Mouse (Mus musculus) common myeloid progenitor, adult 5-6 weeks (primary cell): Measurements from ENCODE around the gene Tcte1. TPM values are rescaled to one million over a fixed set of nuclear protein-coding genes. Genes with fewer than 3 reads are reported as not detected.

Source experiments
- ATAC-seq: replicated peaks from 2 replicates; pipeline ENCODE4 v1.8.0; 2016; ENCODE audit warnings: low read depth, mild to moderate bottlenecking, moderate TSS enrichment, inconsistent platforms; ENCODE audit not compliant: poor library complexity, severe bottlenecking
- total RNA-seq: library from RNA; stranded (forward); fragments of 200-1000, 187-1606 nt; gene quantifications from 2 replicates; pipeline ENCODE4 v1.2.3, GENCODE M21; 2017

Tcte1 gene
- total RNA-seq, 1 experiment from 2014 or later, result not detected

GRCm38 (mm10) chr17:45545278-45545961 lies 22.2 kb downstream of the Tcte1 start:
- peak; percentile 33 for ATAC-seq

DNA sequence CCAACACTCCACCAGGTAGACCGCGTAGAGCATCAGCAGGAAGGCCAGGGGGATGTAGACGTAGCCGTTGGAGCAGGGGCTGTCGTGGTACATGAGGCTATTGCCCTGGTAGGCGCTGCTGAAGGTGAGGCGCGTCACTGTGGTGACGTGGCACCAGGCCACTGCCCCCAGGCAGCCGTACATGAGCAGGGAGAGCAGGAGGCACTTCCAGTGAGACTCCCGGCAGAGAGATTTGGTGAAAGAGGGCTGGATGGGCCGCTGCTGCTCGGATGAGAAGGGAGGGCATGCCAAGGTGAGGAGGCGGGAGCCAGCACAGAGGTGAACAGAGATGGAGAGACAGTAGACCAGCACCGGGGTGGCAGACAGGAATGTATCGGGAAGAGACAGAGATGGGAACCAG lies 23.7 kb downstream of the Tcte1 start:
- ATAC-seq, result no peak

- ATAC-seq, result no peak
Observed at GRCm38 (mm10) chr17:45547461-45548190, 24.4 kb downstream of the Tcte1 start.

DNA sequence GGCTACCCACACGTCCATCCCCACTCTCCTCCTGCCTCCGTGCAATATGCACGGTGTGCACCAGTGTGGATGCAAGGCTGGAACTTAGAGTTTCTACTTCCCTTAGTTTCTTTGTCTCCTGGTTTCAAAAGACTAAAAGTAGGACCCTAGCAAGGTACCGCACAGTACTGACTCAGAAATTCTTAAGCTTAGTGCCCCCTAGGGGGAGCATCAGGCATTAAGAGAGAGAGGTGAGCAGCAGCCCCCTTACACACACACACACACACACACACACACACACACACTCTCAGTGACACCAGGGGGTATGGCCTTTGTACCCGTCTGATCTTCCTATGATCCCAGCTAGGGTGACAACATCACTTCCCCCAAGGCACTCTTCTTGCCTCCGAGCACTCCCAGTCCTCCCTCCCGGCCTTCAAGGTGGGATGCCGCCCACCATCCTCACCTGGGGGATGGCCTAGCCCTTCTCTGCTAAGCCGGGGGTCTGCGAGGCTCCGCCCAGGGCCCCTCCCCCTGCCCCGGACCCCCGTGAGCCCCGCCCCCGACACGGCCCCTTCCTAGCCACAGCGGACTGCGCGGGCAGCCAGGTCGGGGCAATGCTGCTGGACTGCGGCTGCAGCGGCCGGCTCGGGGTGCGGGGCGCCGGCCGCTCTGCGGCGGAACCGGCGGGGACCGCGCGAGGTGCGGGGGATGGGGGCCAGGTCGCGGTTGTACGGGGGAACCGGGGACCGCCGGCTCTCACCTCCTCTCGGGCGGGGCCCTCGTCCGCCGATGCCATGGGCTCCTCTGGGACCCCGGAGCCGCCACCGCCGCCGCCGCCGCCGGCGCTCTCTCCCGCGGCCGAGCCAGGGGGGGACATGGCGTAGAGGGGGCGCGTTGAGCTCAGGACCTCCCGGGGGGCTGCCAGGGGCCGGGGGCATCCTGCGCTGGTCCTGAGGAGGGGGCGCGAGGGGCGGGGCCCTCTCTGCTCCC lies 25.6 kb downstream of the Tcte1 start:
- no peak for ATAC-seq

DNA sequence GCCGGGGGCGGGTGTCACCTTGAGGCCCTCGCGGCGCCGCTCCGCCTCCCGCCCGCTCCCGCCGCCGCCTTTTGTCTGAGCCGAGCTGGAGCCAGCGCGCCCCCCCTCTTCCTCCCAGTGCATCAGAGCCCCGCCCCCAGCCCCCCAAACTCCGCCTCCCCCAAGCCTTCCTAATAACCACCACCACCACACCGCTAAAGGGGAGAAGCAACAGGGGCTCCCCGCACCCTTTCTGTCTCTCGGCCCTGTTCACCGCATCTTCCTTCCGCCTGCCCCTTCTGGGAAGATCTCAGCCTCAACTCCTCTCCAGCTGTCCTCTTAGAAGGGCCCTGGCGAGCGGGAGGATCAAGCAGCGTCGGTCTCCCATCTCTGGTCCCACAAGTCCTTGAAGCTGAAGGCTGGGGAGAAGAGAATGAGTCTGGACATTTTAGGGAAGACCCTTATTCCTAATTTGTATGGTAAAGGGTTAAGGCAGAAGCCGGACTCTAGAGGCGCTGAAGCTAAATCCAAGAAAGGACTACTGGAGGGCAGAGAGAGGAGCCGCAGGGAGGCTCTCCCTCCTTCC lies 26.5 kb downstream of the Tcte1 start, which contains the start of gene Tmem151b:
Tmem151b (minus strand) TSS at position 61 of the 565 bp plus-strand sequence.
- peak; percentile 27; the same call in 1 of the 2 replicates for ATAC-seq

DNA sequence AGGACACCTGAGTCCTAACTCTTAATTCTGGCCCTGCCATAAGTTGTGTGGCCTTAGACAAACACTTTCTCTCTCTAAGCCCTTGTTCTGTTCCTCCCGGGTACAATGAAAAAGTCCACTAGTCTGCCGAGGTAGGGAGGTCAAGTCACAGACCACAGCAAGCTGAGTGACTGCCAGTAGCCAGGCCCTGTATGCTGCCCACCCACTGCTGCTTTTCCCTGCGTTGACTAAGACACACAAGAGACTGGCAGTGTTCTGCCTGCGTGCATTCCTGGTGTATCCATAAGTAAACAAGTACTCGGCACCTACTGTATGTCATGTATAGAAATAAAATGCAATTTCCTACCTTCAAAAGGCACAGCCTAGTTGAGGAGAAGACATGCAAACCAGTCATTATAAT lies 27.0 kb downstream of the Tcte1 start:
- ATAC-seq, result no peak

GRCm38 (mm10) chr17:45551249-45551796 lies 28.1 kb downstream of the Tcte1 start:
- ATAC-seq, result no peak

DNA sequence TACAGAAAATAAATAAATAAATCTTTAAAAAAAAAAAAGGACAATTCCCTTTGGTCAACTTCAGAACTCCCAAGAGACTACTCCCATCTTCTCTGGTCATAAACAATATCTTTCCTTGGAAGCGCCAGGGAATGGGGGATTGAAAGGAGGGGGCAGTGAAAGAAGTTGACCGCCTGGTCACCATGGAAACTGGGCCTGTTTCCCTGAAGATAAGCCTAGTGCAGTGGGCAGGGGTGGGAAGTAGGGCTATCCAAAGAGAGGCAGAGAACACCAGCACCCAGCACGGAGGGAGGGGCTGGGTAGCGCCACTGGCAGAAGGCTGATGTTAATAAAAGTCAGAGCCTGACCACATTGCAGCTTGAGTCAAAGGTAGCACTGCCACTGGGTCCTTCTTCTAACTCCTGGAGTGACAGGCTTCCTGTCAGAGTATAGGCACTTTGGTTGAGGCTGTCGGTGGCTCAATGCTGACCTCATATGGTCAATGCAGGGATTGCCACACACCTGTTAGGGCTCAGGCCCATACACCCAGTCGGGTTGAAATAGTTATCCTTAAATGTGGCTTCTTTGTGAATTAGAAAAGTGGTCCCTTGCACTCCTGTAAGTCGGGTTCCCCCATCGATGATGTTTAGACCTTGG lies 28.7 kb downstream of the Tcte1 start:
- peak; percentile 42 for ATAC-seq

DNA sequence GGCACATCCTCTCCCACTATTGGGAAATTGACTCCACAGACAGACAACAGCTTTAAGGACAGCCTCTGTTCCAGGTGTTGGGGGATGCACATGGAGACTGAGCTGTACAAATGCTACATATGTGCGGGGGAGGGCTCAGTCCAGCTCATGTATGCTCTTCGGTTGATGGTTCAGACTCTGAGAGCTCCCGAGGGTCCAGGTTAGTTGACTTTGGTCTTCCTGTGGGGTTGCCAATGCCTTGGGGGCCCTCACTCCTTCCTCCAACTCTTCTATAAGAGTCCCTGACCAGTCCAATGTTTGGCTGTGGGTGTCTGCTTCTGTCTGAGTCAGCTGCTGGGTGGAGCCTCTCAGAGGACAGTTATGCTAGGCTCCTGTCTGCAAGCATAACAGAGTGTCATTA lies 29.8 kb downstream of the Tcte1 start:
- no peak for ATAC-seq

DNA sequence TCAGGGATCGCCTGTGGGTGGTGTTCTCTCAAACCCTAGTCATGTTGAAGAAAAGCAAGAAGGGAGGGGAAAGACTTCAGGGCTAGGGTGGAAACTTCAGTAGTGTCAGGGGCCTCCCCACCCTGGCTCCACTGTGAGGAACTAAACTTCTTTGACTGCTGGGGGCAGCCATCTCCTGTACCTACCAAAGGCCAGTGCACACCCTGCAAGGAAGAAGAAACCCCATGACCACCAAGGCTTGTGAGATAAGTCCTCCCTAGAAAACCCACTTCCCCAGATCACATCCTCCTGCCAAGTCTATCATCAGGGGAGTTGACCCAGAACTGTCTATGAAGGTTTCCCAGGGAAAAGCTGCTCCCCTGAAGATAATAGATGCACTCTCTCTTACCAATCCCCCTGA lies 31.2 kb downstream of the Tcte1 start:
- ATAC-seq, result peak; percentile 38

- ATAC-seq, result peak; percentile 58
Observed at GRCm38 (mm10) chr17:45555452-45556106, 32.3 kb downstream of the Tcte1 start, which contains the start of gene Nfkbie. Gene Nfkbie (plus strand): TSS chr17:45555703.

DNA sequence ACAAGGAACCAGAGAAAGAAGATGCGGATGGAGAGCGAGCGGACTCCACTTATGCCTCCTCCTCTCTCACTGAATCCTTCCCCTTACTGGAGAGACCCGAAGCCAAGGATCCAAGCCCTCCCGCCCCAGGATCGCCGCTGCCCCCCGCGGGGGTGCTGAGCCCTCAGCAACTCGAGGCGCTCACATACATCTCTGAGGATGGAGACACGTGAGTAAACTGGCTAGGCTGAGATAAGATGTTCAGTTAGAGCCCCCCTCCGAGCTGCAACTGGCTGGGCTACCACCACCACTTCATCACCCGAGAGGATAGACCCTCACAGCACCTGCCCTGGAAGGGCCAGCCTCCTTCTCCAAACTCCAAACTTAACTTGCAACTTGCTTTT lies 32.9 kb downstream of the Tcte1 start:
- no peak for ATAC-seq

- ATAC-seq, result peak; percentile 20
Observed at GRCm38 (mm10) chr17:45556514-45557245, 33.4 kb downstream of the Tcte1 start.

DNA sequence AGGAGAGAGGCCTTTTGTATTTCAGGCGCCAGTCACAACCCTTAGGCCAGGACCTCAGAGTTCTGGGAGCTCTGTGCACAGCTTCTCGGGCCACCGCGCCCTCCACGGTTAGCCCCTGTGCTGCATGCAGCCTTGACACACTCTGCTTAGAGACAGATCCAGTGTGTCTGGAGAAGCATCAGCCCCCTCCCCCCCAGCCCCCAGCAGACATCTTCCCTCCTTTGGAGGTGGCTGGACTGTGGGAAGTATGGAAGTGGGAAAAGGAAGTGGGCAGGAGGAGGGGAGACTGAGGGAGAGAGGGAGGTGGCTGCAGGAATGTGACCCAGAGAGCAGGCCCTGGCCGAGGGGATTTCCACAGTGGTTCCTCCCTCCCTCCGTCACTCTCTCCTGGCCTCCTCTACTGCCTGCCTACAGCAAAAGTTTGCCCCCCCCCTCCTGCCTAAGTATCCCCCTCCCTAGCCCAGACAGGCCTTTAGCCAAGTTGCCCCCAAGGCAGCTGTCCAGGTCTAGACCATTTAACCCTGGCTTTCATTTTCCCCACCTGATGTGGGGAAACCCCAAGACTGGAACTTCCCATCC lies 34.1 kb downstream of the Tcte1 start:
- ATAC-seq, result no peak

DNA sequence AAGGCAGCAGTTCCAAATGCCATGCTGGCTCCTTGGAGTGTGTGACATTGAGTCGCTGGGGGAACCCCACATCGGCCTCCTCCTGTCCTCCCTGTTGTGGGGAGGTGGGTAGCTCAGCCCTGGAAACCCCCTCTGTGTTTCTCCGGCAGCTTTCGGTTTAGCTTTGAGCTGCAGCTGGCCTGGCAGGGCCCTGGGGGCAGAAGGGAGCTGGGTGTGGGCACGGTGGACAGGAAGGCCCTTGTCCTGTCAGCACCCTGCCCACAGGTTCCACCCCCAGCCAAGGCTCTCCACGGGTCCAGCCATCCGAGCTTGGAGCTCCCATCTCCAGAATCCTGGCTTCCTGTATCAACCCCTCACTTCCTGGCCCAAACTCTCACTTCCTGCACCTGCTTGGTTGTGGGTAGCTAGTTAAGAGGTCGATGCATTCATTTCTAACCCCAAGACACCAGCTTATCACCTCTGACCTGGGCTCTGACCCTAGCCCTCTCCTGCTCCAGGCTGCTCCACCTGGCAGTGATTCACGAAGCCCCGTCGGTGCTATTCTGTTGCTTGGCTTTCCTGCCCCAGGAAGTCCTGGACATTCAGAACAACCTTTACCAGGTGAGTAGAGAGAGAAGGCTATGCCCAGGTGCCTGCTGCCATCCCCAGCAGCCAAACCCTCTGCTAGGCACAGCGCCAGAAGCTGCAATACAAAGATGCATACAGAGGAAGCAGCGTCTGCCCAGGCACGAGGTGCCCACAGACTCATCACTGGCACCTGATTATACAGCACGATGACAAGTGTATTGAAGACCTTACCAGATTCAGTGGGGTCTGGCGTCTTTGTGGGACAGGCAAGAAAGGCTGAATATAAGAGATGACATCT lies 35.0 kb downstream of the Tcte1 start:
- no peak for ATAC-seq

DNA sequence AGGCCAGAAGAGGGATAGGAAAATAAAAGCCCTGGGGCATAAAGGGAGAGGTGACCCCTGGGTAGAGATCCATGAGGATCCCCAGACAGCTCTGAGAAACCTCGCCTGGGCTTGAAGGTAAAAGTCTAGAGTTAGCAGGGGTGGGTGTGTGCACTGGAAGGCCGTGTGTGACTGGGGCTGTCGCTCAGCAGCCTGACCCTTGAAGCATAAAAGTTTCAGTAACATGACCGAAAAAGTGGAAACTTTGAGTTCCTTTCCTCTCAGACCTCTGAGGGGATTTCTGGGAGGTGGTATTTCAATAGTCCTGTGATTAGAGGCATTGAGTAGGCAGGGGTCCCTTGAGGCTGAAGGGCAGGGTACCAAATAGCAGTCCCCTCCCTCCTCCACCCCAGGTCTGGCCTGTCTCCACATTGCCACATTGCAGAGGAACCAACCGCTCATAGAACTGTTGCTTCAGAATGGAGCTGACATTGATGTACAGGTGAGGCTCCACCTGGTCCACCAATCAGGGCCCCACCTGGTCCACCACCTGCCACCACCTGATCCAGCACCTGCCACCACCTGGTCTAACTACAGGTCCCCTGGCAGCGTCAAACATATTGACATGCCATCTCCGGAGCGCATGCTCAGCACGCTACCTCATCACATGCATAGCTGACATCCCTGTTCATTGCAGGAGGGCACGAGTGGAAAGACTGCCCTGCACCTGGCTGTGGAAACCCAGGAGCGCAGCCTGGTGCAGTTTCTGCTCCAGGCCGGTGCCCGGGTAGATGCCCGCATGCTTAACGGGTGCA lies 36.7 kb downstream of the Tcte1 start:
- ATAC-seq, result no peak
